Mouse (Mus musculus) monocyte, adult 5-6 weeks (primary cell): ENCODE data around the gene Pcdh15. TPM values are rescaled to one million over a fixed set of nuclear protein-coding genes. Genes with fewer than 3 reads are reported as not detected.

ENCODE experiments used
- ATAC-seq: fragments of 153-309, 156-312 bp; replicated peaks from 2 replicates; pipeline ENCODE4 v1.8.0; 2017; ENCODE audit warnings: mild to moderate bottlenecking; ENCODE audit not compliant: low TSS enrichment, insufficient number of reproducible peaks, severe bottlenecking, poor library complexity, low FRiP score
- total RNA-seq: library from RNA; stranded (forward); fragments of 200-1000, 200-491, 200-594 nt; gene quantifications from 3 replicates; pipeline ENCODE4 v1.2.3, GENCODE M21; 2017

Gene Pcdh15
- total RNA-seq, 1 experiment from 2014 or later, result not detected

- ATAC-seq, result no peak
These were observed 1526.6 kb downstream of the Pcdh15 start for GRCm38 (mm10) chr10:74625715-74626114.

- no peak for ATAC-seq
These were observed 1527.5 kb downstream of the Pcdh15 start for GRCm38 (mm10) chr10:74626596-74626995.

GRCm38 (mm10) chr10:74631314-74631713, 1532.2 kb downstream of the Pcdh15 start:
- no peak for ATAC-seq

GRCm38 (mm10) chr10:74637040-74637439, 1537.9 kb downstream of the Pcdh15 start:
- ATAC-seq, result no peak

GRCm38 (mm10) chr10:74642125-74642524, 1543.0 kb downstream of the Pcdh15 start:
- ATAC-seq, result no peak

- no peak for ATAC-seq
These were observed 1564.0 kb downstream of the Pcdh15 start for GRCm38 (mm10) chr10:74663171-74663570.

GRCm38 (mm10) chr10:74680016-74680491, 1580.9 kb downstream of the Pcdh15 start:
- ATAC-seq, result no peak

- ATAC-seq, result no peak
These were observed 1581.4 kb downstream of the Pcdh15 start for GRCm38 (mm10) chr10:74680559-74680958.
